Mouse (Mus musculus): ENCODE results near the gene Slc3a1. TPM values are rescaled to one million over a fixed set of nuclear protein-coding genes. Genes with fewer than 3 reads are reported as not detected.
A peak's percentile ranks its signal among the peaks of the same experiment; 100 is the strongest.

The Slc3a1 gene
- polyA plus RNA-seq, 1 experiment from 2014 or later: 0.32 TPM

DNA sequence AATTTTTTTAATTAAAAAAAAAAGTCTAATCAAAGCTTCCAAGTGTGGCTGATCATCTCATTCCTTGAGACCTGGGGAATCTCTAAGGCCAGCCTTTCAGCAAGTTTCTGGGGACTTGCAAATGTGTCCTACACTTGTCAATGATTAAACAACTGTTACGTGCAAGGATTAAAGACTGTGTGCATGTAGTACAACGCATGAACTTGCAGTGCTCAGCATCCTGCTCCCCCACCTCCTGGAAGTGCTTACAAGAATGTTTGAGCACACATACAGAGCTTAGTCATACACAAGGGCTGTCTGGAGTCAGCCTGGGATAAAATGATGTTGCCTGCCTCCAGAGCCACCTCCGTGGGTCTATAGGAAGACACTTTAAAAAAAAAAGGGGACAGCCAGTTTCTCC is 929 bp upstream of the Slc3a1 start:
- WGBS: 86% methylated on average over 3 of the region's 3 CpGs
- no peak for ATAC-seq (ENCODE audit: low read depth)

DNA sequence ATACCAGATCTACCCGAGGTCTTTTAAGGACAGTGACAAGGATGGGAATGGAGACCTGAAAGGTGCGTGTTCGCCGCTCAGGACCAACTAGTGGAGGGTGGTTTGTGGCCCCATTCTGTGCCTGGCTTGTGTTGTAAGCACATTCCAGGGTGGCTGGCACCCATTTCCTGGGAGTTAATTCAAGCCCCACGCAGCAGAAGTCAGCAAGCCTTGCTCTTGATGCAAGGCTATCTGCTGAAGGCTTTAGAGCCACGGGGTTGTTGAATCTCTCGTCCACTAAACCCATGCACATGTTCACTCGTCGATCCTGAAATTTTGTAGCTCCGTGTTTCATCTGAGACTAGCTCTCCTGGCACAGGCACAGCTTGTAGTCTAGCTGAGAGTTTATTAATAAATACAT is 621 bp downstream of the Slc3a1 start:
- H3K9me3 ChIP-seq (ENCODE audit: control insufficient read depth, low read length): no peaks in the 10 kb centered on the region
- H3K4me3 ChIP-seq (ENCODE audit: low read depth, low read length): no peak overlapping the region
- no peak for ATAC-seq (ENCODE audit: low read depth)
- H3K36me3 ChIP-seq (ENCODE audit: control insufficient read depth, insufficient read depth, low read length): no peaks in the 10 kb centered on the region
- DNase-seq (ENCODE audit: low spot score): no peak
- 91% methylated on average over 10 of the region's 10 CpGs for WGBS
- H3K27ac ChIP-seq (replicated peaks; ENCODE audit: low read depth, low read length): no peak overlapping the region
- no peaks in the 10 kb centered on the region for H3K27me3 ChIP-seq (replicated peaks; ENCODE audit: control insufficient read depth, insufficient read depth, low read length)
- H3K9ac ChIP-seq (ENCODE audit: low read depth, low read length): no peak overlapping the region
- no peak overlapping the region for H3K4me2 ChIP-seq (ENCODE audit: low read depth, low read length)
- no peaks in the 10 kb centered on the region for H3K4me1 ChIP-seq (ENCODE audit: control insufficient read depth, insufficient read depth, low read length)

More for the DNA sequence above, 929 bp upstream of the Slc3a1 start:
- Histone ChIP-seq H3K27me3 (replicated peaks; ENCODE audit: control insufficient read depth, insufficient read depth, low read length) (no peaks in the 10 kb centered on the region), H3K36me3 (ENCODE audit: control insufficient read depth, insufficient read depth, low read length) (no peaks in the 10 kb centered on the region), H3K9ac (ENCODE audit: low read depth, low read length) (no peak overlapping the region), H3K4me1 (ENCODE audit: control insufficient read depth, insufficient read depth, low read length) (no peaks in the 10 kb centered on the region), H3K9me3 (ENCODE audit: control insufficient read depth, low read length) (no peaks in the 10 kb centered on the region), H3K4me2 (ENCODE audit: low read depth, low read length) (no peak overlapping the region), H3K27ac (replicated peaks; ENCODE audit: low read depth, low read length) (no peak overlapping the region), H3K4me3 (ENCODE audit: low read depth, low read length) (no peak overlapping the region)
- DNase-seq (ENCODE audit: low spot score): no peak

DNA sequence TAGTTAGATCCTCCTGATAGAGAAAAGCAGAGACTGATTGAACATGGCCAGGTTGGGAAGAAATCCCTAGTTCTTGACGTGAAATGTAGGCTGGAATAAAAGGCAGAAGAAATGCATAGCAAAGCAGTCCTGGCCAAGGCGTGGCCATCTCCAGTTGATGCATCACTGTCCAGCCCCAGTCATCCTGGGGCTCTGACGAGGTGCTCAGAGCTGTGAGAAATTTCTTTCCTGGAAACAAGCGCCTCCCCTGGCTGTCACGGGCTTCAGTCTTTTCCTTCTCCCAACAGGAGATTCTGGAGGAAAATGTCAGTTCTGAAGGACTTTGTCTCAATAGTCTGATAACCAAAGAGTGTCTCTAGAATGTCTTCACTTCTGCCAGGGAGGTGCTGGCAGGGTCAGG is 2.5 kb downstream of the Slc3a1 start:
- ATAC-seq (ENCODE audit: low read depth): no peak
- H3K9ac ChIP-seq (ENCODE audit: low read depth, low read length): no peak overlapping the region

DNA sequence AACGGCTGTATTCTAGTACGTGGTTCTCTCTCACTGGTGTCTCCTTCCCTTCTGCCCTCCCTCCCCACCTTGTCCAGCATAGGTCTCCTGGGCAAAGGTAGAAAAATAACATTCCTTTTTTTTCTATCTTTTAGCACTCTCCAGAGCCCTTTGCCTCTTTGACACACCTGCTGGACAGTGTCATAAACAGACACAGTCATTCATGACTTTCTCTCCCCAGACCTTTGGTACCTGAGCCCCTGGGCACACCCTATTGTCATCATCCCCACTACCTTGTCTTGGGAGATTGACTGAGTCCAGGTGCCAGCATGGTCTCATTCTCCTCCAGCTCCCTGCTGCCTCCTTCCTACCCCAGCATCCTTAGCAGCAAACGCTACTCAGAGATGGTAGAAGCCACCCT is 4.9 kb downstream of the Slc3a1 start:
- WGBS: 82% methylated on average over 3 of the region's 3 CpGs
- Histone ChIP-seq H3K9ac (ENCODE audit: low read depth, low read length) (no peak overlapping the region), H3K4me2 (ENCODE audit: low read depth, low read length) (no peak overlapping the region), H3K27me3 (replicated peaks; ENCODE audit: control insufficient read depth, insufficient read depth, low read length) (no peaks in the 10 kb centered on the region), H3K27ac (replicated peaks; ENCODE audit: low read depth, low read length) (no peak overlapping the region), H3K9me3 (ENCODE audit: control insufficient read depth, low read length) (no peaks in the 10 kb centered on the region), H3K4me3 (ENCODE audit: low read depth, low read length) (no peak overlapping the region), H3K36me3 (ENCODE audit: control insufficient read depth, insufficient read depth, low read length) (no peaks in the 10 kb centered on the region), H3K4me1 (ENCODE audit: control insufficient read depth, insufficient read depth, low read length) (no peaks in the 10 kb centered on the region)
- ATAC-seq (ENCODE audit: low read depth) (no peak), DNase-seq (ENCODE audit: low spot score) (no peak)

More for the DNA sequence above, 2.5 kb downstream of the Slc3a1 start:
- Histone ChIP-seq H3K9me3 (ENCODE audit: control insufficient read depth, low read length) (no peaks in the 10 kb centered on the region), H3K36me3 (ENCODE audit: control insufficient read depth, insufficient read depth, low read length) (no peaks in the 10 kb centered on the region), H3K4me1 (ENCODE audit: control insufficient read depth, insufficient read depth, low read length) (no peaks in the 10 kb centered on the region), H3K27me3 (replicated peaks; ENCODE audit: control insufficient read depth, insufficient read depth, low read length) (no peaks in the 10 kb centered on the region), H3K4me2 (ENCODE audit: low read depth, low read length) (no peak overlapping the region), H3K27ac (replicated peaks; ENCODE audit: low read depth, low read length) (no peak overlapping the region), H3K4me3 (ENCODE audit: low read depth, low read length) (no peak overlapping the region)
- no peak for DNase-seq (ENCODE audit: low spot score)
- WGBS: 81% methylated on average over 5 of the region's 5 CpGs

DNA sequence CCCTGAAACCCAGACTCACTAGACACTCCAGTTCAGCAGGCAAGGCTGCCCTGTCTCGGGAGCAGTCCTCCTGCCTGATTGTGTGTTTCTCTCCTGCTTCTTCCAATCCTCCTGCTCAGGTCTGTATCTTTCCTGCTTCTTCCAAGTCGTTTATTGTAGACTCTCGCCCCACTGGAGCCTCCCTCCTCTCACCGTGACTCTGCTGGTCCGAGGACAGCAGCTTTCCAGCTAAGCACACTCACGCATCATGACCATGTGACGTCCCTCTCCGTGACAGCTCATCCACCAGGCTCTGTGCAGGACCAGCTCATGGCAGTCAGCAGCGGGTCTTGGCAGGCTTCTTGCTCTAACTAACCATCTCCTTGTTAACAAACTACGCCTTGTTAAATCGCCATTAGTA is 5.9 kb downstream of the Slc3a1 start:
- no peaks in the 10 kb centered on the region for H3K4me1 ChIP-seq (ENCODE audit: control insufficient read depth, insufficient read depth, low read length)
- H3K4me3 ChIP-seq (ENCODE audit: low read depth, low read length): no peak overlapping the region
- ATAC-seq (ENCODE audit: low read depth): 0 out of 2 replicates have a peak, but pooled peaks have one; percentile 55
- DNase-seq (ENCODE audit: low spot score): no peak
- H3K27ac ChIP-seq (replicated peaks; ENCODE audit: low read depth, low read length): no peak overlapping the region
- no peaks in the 10 kb centered on the region for H3K27me3 ChIP-seq (replicated peaks; ENCODE audit: control insufficient read depth, insufficient read depth, low read length)
- 61% methylated on average over 11 of the region's 11 CpGs for WGBS
- no peak overlapping the region for H3K4me2 ChIP-seq (ENCODE audit: low read depth, low read length)
- no peak overlapping the region for H3K9ac ChIP-seq (ENCODE audit: low read depth, low read length)
- no peaks in the 10 kb centered on the region for H3K36me3 ChIP-seq (ENCODE audit: control insufficient read depth, insufficient read depth, low read length)
- no peaks in the 10 kb centered on the region for H3K9me3 ChIP-seq (ENCODE audit: control insufficient read depth, low read length)

DNA sequence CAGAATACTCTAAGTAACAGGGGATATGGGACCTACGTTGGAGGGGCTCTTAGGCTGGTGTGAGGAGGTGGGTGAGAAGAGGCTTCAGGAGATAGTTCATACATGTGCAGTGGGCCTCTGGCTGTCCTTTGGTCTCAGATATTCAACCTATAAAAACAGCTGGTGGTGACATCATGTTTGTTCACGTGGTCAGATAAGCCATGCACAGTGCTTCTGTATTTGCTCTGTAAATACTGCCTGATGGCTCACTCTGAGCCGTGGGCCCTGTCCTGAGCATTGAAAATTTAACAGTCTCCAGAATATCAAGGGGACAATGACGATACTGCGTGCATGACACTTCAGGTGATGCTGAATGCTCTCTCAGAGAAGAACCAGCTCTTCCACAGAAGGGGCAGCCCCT is 9.7 kb downstream of the Slc3a1 start:
- H3K36me3 ChIP-seq (ENCODE audit: control insufficient read depth, insufficient read depth, low read length): no peaks in the 10 kb centered on the region
- H3K27ac ChIP-seq (replicated peaks; ENCODE audit: low read depth, low read length): no peak overlapping the region
- H3K27me3 ChIP-seq (replicated peaks; ENCODE audit: control insufficient read depth, insufficient read depth, low read length): no peaks in the 10 kb centered on the region
- H3K4me2 ChIP-seq (ENCODE audit: low read depth, low read length): no peak overlapping the region
- no peak overlapping the region for H3K4me3 ChIP-seq (ENCODE audit: low read depth, low read length)
- WGBS: 81% methylated on average over 5 of the region's 5 CpGs
- no peak for DNase-seq (ENCODE audit: low spot score)
- H3K4me1 ChIP-seq (ENCODE audit: control insufficient read depth, insufficient read depth, low read length): no peaks in the 10 kb centered on the region
- H3K9ac ChIP-seq (ENCODE audit: low read depth, low read length): no peak overlapping the region
- H3K9me3 ChIP-seq (ENCODE audit: control insufficient read depth, low read length): no peaks in the 10 kb centered on the region
- ATAC-seq (ENCODE audit: low read depth): no peak

DNA sequence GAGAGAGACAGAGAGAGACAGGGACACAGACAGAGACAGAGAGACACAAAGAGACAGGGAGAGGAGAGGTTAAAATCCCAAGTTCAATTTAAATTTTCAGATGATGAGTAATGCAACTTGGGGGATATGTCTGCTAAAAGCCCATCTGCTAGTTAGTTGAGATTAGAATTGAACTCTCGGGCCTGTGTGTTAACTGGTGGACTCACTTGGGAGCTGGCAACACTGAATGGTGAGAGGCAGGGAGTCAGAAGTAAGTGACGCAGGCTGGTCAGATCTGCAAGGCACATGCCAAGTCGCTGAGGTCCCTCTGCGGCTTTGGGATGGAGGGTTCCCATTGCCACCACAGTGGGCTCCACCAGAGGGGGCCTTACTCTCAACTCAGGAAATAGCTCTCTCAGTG is 10.1 kb downstream of the Slc3a1 start:
- ATAC-seq (ENCODE audit: low read depth) (no peak), DNase-seq (ENCODE audit: low spot score) (no peak)
- Histone ChIP-seq H3K27ac (replicated peaks; ENCODE audit: low read depth, low read length) (no peak overlapping the region), H3K4me1 (ENCODE audit: control insufficient read depth, insufficient read depth, low read length) (no peaks in the 10 kb centered on the region), H3K27me3 (replicated peaks; ENCODE audit: control insufficient read depth, insufficient read depth, low read length) (no peaks in the 10 kb centered on the region), H3K9ac (ENCODE audit: low read depth, low read length) (no peak overlapping the region), H3K9me3 (ENCODE audit: control insufficient read depth, low read length) (no peaks in the 10 kb centered on the region), H3K36me3 (ENCODE audit: control insufficient read depth, insufficient read depth, low read length) (no peaks in the 10 kb centered on the region), H3K4me2 (ENCODE audit: low read depth, low read length) (no peak overlapping the region), H3K4me3 (ENCODE audit: low read depth, low read length) (no peak overlapping the region)
- WGBS: 81% methylated on average over 4 of the region's 4 CpGs

DNA sequence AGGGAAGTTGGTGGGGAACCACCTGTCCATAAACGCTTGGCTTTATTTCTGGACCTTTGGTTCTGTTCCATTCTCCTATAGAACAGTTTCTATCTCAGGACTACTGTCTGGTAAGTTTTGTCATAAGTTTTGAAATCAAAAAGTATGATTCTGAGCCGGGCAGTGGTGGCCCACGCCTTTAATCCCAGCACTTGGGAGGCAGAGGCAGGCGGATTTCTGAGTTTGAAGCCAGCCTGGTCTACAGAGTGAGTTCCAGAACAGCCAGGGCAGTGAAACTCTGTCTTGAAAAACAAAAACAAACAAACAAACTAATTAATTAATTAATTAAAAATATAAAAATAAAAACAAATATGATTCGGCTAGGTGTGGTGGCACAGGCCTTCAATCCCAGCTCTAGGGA is 10.6 kb downstream of the Slc3a1 start:
- H3K27me3 ChIP-seq (replicated peaks; ENCODE audit: control insufficient read depth, insufficient read depth, low read length): no peaks in the 10 kb centered on the region
- DNase-seq (ENCODE audit: low spot score) (no peak), ATAC-seq (ENCODE audit: low read depth) (no peak)
- H3K4me2 ChIP-seq (ENCODE audit: low read depth, low read length): no peak overlapping the region
- H3K9me3 ChIP-seq (ENCODE audit: control insufficient read depth, low read length): no peaks in the 10 kb centered on the region
- no peak overlapping the region for H3K27ac ChIP-seq (replicated peaks; ENCODE audit: low read depth, low read length)
- WGBS: 94% methylated on average over 5 of the region's 5 CpGs
- no peak overlapping the region for H3K4me3 ChIP-seq (ENCODE audit: low read depth, low read length)
- H3K9ac ChIP-seq (ENCODE audit: low read depth, low read length): no peak overlapping the region
- H3K4me1 ChIP-seq (ENCODE audit: control insufficient read depth, insufficient read depth, low read length): no peaks in the 10 kb centered on the region
- no peaks in the 10 kb centered on the region for H3K36me3 ChIP-seq (ENCODE audit: control insufficient read depth, insufficient read depth, low read length)

DNA sequence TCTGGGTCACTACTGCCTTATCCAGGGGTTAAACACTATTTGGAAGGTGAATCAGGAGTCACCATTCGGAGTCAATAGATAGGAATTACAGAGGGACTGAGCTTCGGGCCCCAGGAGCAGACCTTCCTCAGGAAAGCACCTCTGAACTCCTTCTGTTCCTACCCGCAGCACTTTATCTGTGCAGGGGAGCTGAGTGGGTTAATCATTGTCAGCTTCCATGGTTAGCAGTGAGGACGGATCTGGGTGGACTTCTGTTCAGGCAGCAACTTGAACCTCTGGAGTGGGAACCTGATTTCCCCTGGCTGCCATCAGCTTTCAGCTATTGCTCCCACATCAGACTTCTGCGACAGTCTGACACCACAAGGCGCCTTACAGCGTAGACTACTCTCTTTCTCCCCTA is 12.7 kb downstream of the Slc3a1 start:
- H3K4me3 ChIP-seq (ENCODE audit: low read depth, low read length): no peak overlapping the region
- H3K27ac ChIP-seq (replicated peaks; ENCODE audit: low read depth, low read length): no peak overlapping the region
- H3K27me3 ChIP-seq (replicated peaks; ENCODE audit: control insufficient read depth, insufficient read depth, low read length): no peaks in the 10 kb centered on the region
- H3K9ac ChIP-seq (ENCODE audit: low read depth, low read length): no peak overlapping the region
- DNase-seq (ENCODE audit: low spot score) (no peak), ATAC-seq (ENCODE audit: low read depth) (no peak)
- no peaks in the 10 kb centered on the region for H3K9me3 ChIP-seq (ENCODE audit: control insufficient read depth, low read length)
- H3K4me2 ChIP-seq (ENCODE audit: low read depth, low read length): no peak overlapping the region
- H3K36me3 ChIP-seq (ENCODE audit: control insufficient read depth, insufficient read depth, low read length): no peaks in the 10 kb centered on the region
- WGBS: 65% methylated on average over 7 of the region's 7 CpGs
- H3K4me1 ChIP-seq (ENCODE audit: control insufficient read depth, insufficient read depth, low read length): no peaks in the 10 kb centered on the region
